Mouse (Mus musculus) liver, embryonic 14.5 days (tissue): Measurements from ENCODE around the gene Zfp865. TPM values are rescaled to one million over a fixed set of nuclear protein-coding genes. Genes with fewer than 3 reads are reported as not detected.

Source experiments
- ATAC-seq: fragments of 200-750 bp; cut with Nextera tagmentation; 2 replicates; pipeline ENCODE4 v1.8.0; 2017; ENCODE audit warnings: moderate number of reproducible peaks, mild to moderate bottlenecking, moderate library complexity; ENCODE audit not compliant: insufficient read depth
- DNase-seq, 3 experiments: peaks; one replicate each; pipeline ENCODE4 v3.0.0-alpha.2; 2012 to 2013; ENCODE audit warnings: low read depth in 3 of 3, low spot score in 3 of 3
- H3K27ac ChIP-seq: fragments of 300-500 bp; sonication (generic); 2 replicates; pipeline ENCODE4 v1.5.1; 2014; ENCODE audit warnings: moderate library complexity, mild to moderate bottlenecking, control low read depth, inconsistent platforms
- H3K27me3 ChIP-seq: fragments of 300-500 bp; sonication (generic); 2 replicates; pipeline ENCODE4 v1.6.1; 2014; ENCODE audit warnings: mild to moderate bottlenecking, low read length, moderate library complexity; ENCODE audit not compliant: control insufficient read depth, insufficient read depth
- H3K36me3 ChIP-seq: fragments of 300-500 bp; sonication (generic); replicated peaks from 2 replicates; pipeline ENCODE4 v1.6.1; 2014; ENCODE audit warnings: low read depth; ENCODE audit not compliant: control insufficient read depth, insufficient read depth
- H3K4me1 ChIP-seq, 2 experiments: fragments of 200-500 bp in 1 of 2; fragments of 300-500 bp in 1 of 2; sonication (generic) in 1 of 2; replicated peaks; 2 replicates each; pipeline ENCODE4 v1.6.1; 2012 to 2014; ENCODE audit warnings: antibody characterized with exemption in 1 of 2, inconsistent platforms in 1 of 2, low read length in 1 of 2; ENCODE audit not compliant: control insufficient read depth in 2 of 2, insufficient read depth in 2 of 2
- H3K4me2 ChIP-seq: fragments of 300-500 bp; sonication (generic); 2 replicates; pipeline ENCODE4 v1.6.1; 2014; ENCODE audit warnings: low read depth, mild to moderate bottlenecking, control low read depth, moderate library complexity
- H3K4me3 ChIP-seq, 2 experiments: fragments of 200-500 bp in 1 of 2; fragments of 300-500 bp in 1 of 2; sonication (generic) in 1 of 2; 2 replicates each; pipeline ENCODE4 v1.5.1; 2012 to 2014; ENCODE audit warnings: low read depth in 2 of 2, low read length in 2 of 2, mild to moderate bottlenecking in 2 of 2, control low read depth in 1 of 2, inconsistent platforms in 1 of 2, moderate library complexity in 1 of 2; ENCODE audit not compliant: insufficient read depth in 1 of 2
- H3K9ac ChIP-seq: fragments of 300-500 bp; sonication (generic); replicated peaks from 2 replicates; pipeline ENCODE4 v1.6.1; 2014; ENCODE audit warnings: mild to moderate bottlenecking, control low read depth, moderate library complexity
- H3K9me3 ChIP-seq: fragments of 300-500 bp; sonication (generic); 2 replicates; pipeline ENCODE4 v1.6.1; 2016; ENCODE audit warnings: low read length, mixed read lengths; ENCODE audit not compliant: control insufficient read depth
- CTCF ChIP-seq: IDR thresholded peaks from 2 replicates; pipeline ENCODE4 v1.5.1; 2016; ENCODE audit warnings: antibody characterized with exemption, low read depth, control low read depth
- EP300 ChIP-seq: IDR thresholded peaks from 2 replicates; pipeline ENCODE4 v1.6.1; 2016; ENCODE audit warnings: antibody characterized with exemption, low read depth
- WGBS: fragments of 180-500 bp; shearing (Covaris S2); extraction: QIAGEN DNeasy Blood & Tissue Kit; methylation state at CpG from one replicate; pipeline ENCODE4 v1.1.7; 2014; ENCODE audit not compliant: insufficient replicate concordance; 5-methylcytosine and 5-hydroxymethylcytosine counted together
- polyA plus RNA-seq, 2 experiments: library from polyadenylated mRNA; depleted of rRNA in 1 of 2; stranded (reverse) in 1 of 2; unstranded in 1 of 2; fragments of >200 nt; fragmentation: Nextera tagmentation in 1 of 2; extraction: Ambion mirVana in 1 of 2; gene quantifications; 2 replicates each; pipeline versions ENCODE4 v1.2.1 to v1.2.3; 2012 to 2014

Zfp865 gene
- 6.4 and 7.6 TPM in 2 replicates for polyA plus RNA-seq (2012; rRNA removed)
- 0.98 and 1.0 TPM in 2 replicates for polyA plus RNA-seq (2014; fragmentation: Nextera tagmentation; extraction: Ambion mirVana)

- no peaks in the 10 kb centered on the region; the same call in 1 of the 2 replicates for H3K9me3 ChIP-seq
- H3K9ac ChIP-seq, result peak within 1 kb of the TSS; percentile 79
- H3K4me1 ChIP-seq, result peaks cover 10 to 16% of the 10 kb centered on the region in 2 experiments
- ATAC-seq (peak; percentile 84), DNase-seq (peak; percentile 94 to 95 (median 95))
- peak within 1 kb of the TSS; percentile 81 to 84 for H3K4me3 ChIP-seq
- peaks cover 4% of the 10 kb centered on the region for H3K36me3 ChIP-seq
- WGBS, result under 1% methylated on average over 49 of the region's 49 CpGs
- H3K4me2 ChIP-seq, result peak within 1 kb of the TSS; percentile 66
- peak within 1 kb of the TSS; percentile 82 for H3K27ac ChIP-seq
- H3K27me3 ChIP-seq, result no peaks in the 10 kb centered on the region
- TF ChIP-seq CTCF (peak; percentile 22; the same call in 1 of the 2 replicates), EP300 (no peak)
Measured at GRCm38 (mm10) chr7:5020000-5020681, at the start of gene Zfp865, which contains the start of gene Ccdc106. Gene Zfp865, plus strand, starts transcription at chr7:5020376. Gene Ccdc106, plus strand, starts transcription at chr7:5020553.

- no peak for ATAC-seq
- 28% methylated on average over 6 of the region's 6 CpGs for WGBS
- no peak within 1 kb of the TSS for H3K27ac ChIP-seq
Measured at GRCm38 (mm10) chr7:4971068-4971467, 49.1 kb upstream of the Zfp865 start, which contains the start of gene Sbk3. Gene Sbk3, minus strand, starts transcription at chr7:4971168.

GRCm38 (mm10) chr7:4971710-4972109 is 48.5 kb upstream of the Zfp865 start:
- no peak overlapping the region for H3K4me3 ChIP-seq
- no peak overlapping the region for H3K4me2 ChIP-seq
- ATAC-seq (no peak), DNase-seq (no peak)
- WGBS, result 19% methylated on average over 7 of the region's 7 CpGs
- no peak overlapping the region for H3K9ac ChIP-seq
- H3K36me3 ChIP-seq, result no peaks in the 10 kb centered on the region
- H3K4me1 ChIP-seq, result no peaks in the 10 kb centered on the region
- no peaks in the 10 kb centered on the region for H3K9me3 ChIP-seq
- TF ChIP-seq EP300 (no peak), CTCF (no peak)
- no peak overlapping the region for H3K27ac ChIP-seq
- H3K27me3 ChIP-seq, result no peaks in the 10 kb centered on the region

More at GRCm38 (mm10) chr7:4971068-4971467, 49.1 kb upstream of the Zfp865 start, which contains the start of gene Sbk3:
- no peaks in the 10 kb centered on the region for H3K9me3 ChIP-seq
- no peak within 1 kb of the TSS for H3K4me3 ChIP-seq
- no peaks in the 10 kb centered on the region for H3K36me3 ChIP-seq
- TF ChIP-seq CTCF, result no peak
- TF ChIP-seq EP300, result no peak
- H3K4me1 ChIP-seq, result no peaks in the 10 kb centered on the region
- H3K9ac ChIP-seq, result no peak within 1 kb of the TSS
- DNase-seq, result no peak
- H3K27me3 ChIP-seq, result no peaks in the 10 kb centered on the region
- no peak within 1 kb of the TSS for H3K4me2 ChIP-seq

- ATAC-seq, result no peak
- WGBS, result 44% methylated on average over 18 of the region's 18 CpGs
Measured at GRCm38 (mm10) chr7:4972321-4973047, 47.7 kb upstream of the Zfp865 start.

GRCm38 (mm10) chr7:4975455-4975854 is 44.7 kb upstream of the Zfp865 start:
- ATAC-seq, result no peak
- Histone ChIP-seq H3K27me3 (no peaks in the 10 kb centered on the region), H3K27ac (no peak overlapping the region), H3K4me3 (no peak overlapping the region), H3K36me3 (no peaks in the 10 kb centered on the region), H3K4me1 (no peaks in the 10 kb centered on the region), H3K4me2 (no peak overlapping the region), H3K9ac (no peak overlapping the region), H3K9me3 (no peaks in the 10 kb centered on the region)
- WGBS, result 41% methylated on average over 4 of the region's 4 CpGs
- TF ChIP-seq EP300 (no peak), CTCF (no peak)
- no peak for DNase-seq

More at GRCm38 (mm10) chr7:4972321-4973047, 47.7 kb upstream of the Zfp865 start:
- TF ChIP-seq EP300 (no peak), CTCF (no peak)
- Histone ChIP-seq H3K9ac (no peak overlapping the region), H3K27me3 (no peaks in the 10 kb centered on the region), H3K4me2 (no peak overlapping the region), H3K4me3 (no peak overlapping the region), H3K9me3 (no peaks in the 10 kb centered on the region), H3K4me1 (no peaks in the 10 kb centered on the region), H3K36me3 (no peaks in the 10 kb centered on the region), H3K27ac (no peak overlapping the region)
- DNase-seq, result no peak
